Mouse (Mus musculus) limb, embryonic 14.5 days (tissue): ENCODE data around the gene Zbtb18. TPM values are rescaled to one million over a fixed set of nuclear protein-coding genes. Genes with fewer than 3 reads are reported as not detected.

ENCODE experiments used
- ATAC-seq: fragments of 200-750 bp; cut with Nextera tagmentation; 2 replicates; pipeline ENCODE4 v1.8.0; 2017; ENCODE audit warnings: low read depth, moderate number of reproducible peaks, moderate TSS enrichment; ENCODE audit not compliant: low FRiP score
- DNase-seq: peaks from one replicate; pipeline ENCODE4 v3.0.0-alpha.2; 2015; ENCODE audit warnings: low spot score
- H3K27ac ChIP-seq: fragments of 300-500 bp; sonication (generic); replicated peaks from 2 replicates; pipeline ENCODE4 v1.5.1; 2014; ENCODE audit warnings: low read depth, mild to moderate bottlenecking, low read length, moderate library complexity, mixed read lengths
- H3K27me3 ChIP-seq: fragments of 300-500 bp; sonication (generic); 2 replicates; pipeline ENCODE4 v1.6.1; 2014; ENCODE audit warnings: low read length, mixed read lengths; ENCODE audit not compliant: control insufficient read depth, insufficient read depth
- H3K36me3 ChIP-seq: fragments of 300-500 bp; sonication (generic); 2 replicates; pipeline ENCODE4 v1.6.1; 2014; ENCODE audit warnings: mild to moderate bottlenecking, low read length, moderate library complexity, mixed read lengths; ENCODE audit not compliant: control insufficient read depth, insufficient read depth
- H3K4me1 ChIP-seq: fragments of 300-500 bp; sonication (generic); 2 replicates; pipeline ENCODE4 v1.6.1; 2014; ENCODE audit warnings: antibody characterized with exemption, low read length, mixed read lengths; ENCODE audit not compliant: control insufficient read depth, insufficient read depth
- H3K4me2 ChIP-seq: fragments of 300-500 bp; sonication (generic); replicated peaks from 2 replicates; pipeline ENCODE4 v1.6.1; 2014; ENCODE audit warnings: low read depth, mild to moderate bottlenecking, low read length, moderate library complexity; ENCODE audit not compliant: severe bottlenecking
- H3K4me3 ChIP-seq: fragments of 300-500 bp; sonication (generic); replicated peaks from 2 replicates; pipeline ENCODE4 v1.5.1; 2014; ENCODE audit warnings: low read length
- H3K9ac ChIP-seq: fragments of 300-500 bp; sonication (generic); 2 replicates; pipeline ENCODE4 v1.6.1; 2014; ENCODE audit warnings: mild to moderate bottlenecking, low read depth, low read length, moderate library complexity; ENCODE audit not compliant: severe bottlenecking
- H3K9me3 ChIP-seq: fragments of 300-500 bp; sonication (generic); 2 replicates; pipeline ENCODE4 v1.6.1; 2016; ENCODE audit warnings: low read length; ENCODE audit not compliant: control insufficient read depth
- POLR2A ChIP-seq: fragments of 200-500 bp; IDR thresholded peaks from 2 replicates; pipeline ENCODE4 v1.8.0; 2012; ENCODE audit warnings: inconsistent platforms, mild to moderate bottlenecking, moderate library complexity, borderline replicate concordance; ENCODE audit not compliant: insufficient read depth, insufficient read length; ENCODE audit errors: extremely low read depth
- WGBS: fragments of 180-500 bp; shearing (Covaris S2); extraction: QIAGEN DNeasy Blood & Tissue Kit; methylation state at CpG from one replicate; pipeline ENCODE4 v1.1.7; 2014; 5-methylcytosine and 5-hydroxymethylcytosine counted together
- polyA plus RNA-seq, 2 experiments: library from polyadenylated mRNA; depleted of rRNA in 1 of 2; stranded (reverse) in 1 of 2; unstranded in 1 of 2; fragments of >200 nt; fragmentation: Nextera tagmentation in 1 of 2; extraction: Ambion mirVana in 1 of 2; gene quantifications; 2 replicates each; pipeline versions ENCODE4 v1.2.1 to v1.2.3; 2012 to 2014

Zbtb18 gene
- polyA plus RNA-seq, 2 experiments, result 3.1 to 20.2 TPM

GRCm38 (mm10) chr1:177452987-177453386 is 10.8 kb downstream of the Zbtb18 start:
- TF ChIP-seq POLR2A, result no peak
- DNase-seq, result no peak

GRCm38 (mm10) chr1:177453806-177454205 is 11.7 kb downstream of the Zbtb18 start:
- no peak for DNase-seq
- Histone ChIP-seq H3K4me3 (no peak overlapping the region), H3K4me1 (no peaks in the 10 kb centered on the region), H3K27ac (no peak overlapping the region), H3K9me3 (no peaks in the 10 kb centered on the region), H3K36me3 (peaks cover 4% of the 10 kb centered on the region), H3K4me2 (no peak overlapping the region), H3K27me3 (no peaks in the 10 kb centered on the region), H3K9ac (no peak overlapping the region)
- 53% methylated on average over 8 of the region's 8 CpGs for WGBS
- TF ChIP-seq POLR2A, result no peak
- ATAC-seq, result no peak

More at GRCm38 (mm10) chr1:177452987-177453386, 10.8 kb downstream of the Zbtb18 start:
- H3K36me3 ChIP-seq, result peaks cover 10% of the 10 kb centered on the region
- H3K27me3 ChIP-seq, result no peaks in the 10 kb centered on the region
- no peaks in the 10 kb centered on the region for H3K9me3 ChIP-seq
- no peak overlapping the region for H3K4me3 ChIP-seq
- no peak overlapping the region for H3K4me2 ChIP-seq
- H3K27ac ChIP-seq, result no peak overlapping the region
- no peak overlapping the region for H3K9ac ChIP-seq
- no peak for ATAC-seq
- WGBS, result 80% methylated on average over 5 of the region's 5 CpGs
- no peaks in the 10 kb centered on the region for H3K4me1 ChIP-seq

- no peaks in the 10 kb centered on the region for H3K27me3 ChIP-seq
- no peak for ATAC-seq
- no peak overlapping the region for H3K27ac ChIP-seq
- no peaks in the 10 kb centered on the region for H3K4me1 ChIP-seq
- H3K4me2 ChIP-seq, result no peak overlapping the region
- no peak overlapping the region for H3K9ac ChIP-seq
- WGBS, result 93% methylated on average over 6 of the region's 6 CpGs
- no peak for DNase-seq
- no peaks in the 10 kb centered on the region for H3K36me3 ChIP-seq
- no peak overlapping the region for H3K4me3 ChIP-seq
- TF ChIP-seq POLR2A, result no peak
- no peaks in the 10 kb centered on the region for H3K9me3 ChIP-seq
Measured at GRCm38 (mm10) chr1:177454492-177454891, 12.3 kb downstream of the Zbtb18 start.

DNA sequence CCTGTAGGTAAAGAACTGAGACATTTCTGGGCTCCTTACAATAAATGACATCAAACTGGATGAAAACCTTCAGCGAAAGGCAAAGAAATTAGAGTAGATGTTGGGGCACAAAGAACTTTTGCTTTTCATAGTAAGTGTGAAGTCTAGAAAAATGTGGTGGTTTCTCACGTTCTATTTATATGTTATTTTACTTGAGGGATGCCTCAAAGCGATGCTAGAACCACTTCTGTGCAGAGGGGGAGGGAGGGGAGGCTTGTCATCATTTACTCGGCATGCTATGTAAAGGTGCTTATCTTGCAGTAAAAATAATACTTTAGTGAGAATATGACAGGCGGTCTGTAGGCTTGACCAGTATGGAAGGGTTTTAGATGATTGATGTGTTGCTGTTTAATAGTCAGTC is 13.3 kb downstream of the Zbtb18 start:
- no peaks in the 10 kb centered on the region for H3K9me3 ChIP-seq
- TF ChIP-seq POLR2A, result no peak
- ATAC-seq, result no peak
- no peak overlapping the region for H3K4me3 ChIP-seq
- H3K9ac ChIP-seq, result no peak overlapping the region
- DNase-seq, result no peak
- WGBS, result 84% methylated on average over 5 of the region's 5 CpGs
- no peaks in the 10 kb centered on the region for H3K4me1 ChIP-seq
- no peak overlapping the region for H3K27ac ChIP-seq
- 0 out of 2 replicates have a peak, but pooled peaks cover 1% of the 10 kb centered on the region for H3K27me3 ChIP-seq
- H3K4me2 ChIP-seq, result no peak overlapping the region
- H3K36me3 ChIP-seq, result no peaks in the 10 kb centered on the region

DNA sequence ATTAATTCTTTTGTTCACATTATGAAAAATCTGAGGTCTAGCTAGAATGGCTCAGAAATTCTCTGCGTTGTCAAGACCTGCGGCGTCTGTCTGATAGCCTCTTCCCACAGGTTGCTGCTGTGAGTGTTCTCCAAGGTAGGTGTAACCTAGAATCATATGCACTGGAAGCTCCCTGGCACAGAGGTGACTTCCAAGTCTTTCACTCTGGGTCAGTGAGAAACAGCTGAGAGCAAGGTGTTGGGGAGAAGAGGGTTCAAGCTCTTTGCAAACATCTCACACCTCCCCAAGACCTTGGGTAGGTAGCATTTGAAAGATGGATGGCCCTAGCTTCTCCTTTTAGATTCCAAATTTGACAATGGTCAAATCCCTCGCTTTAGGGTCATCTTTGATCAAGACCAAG is 14.1 kb downstream of the Zbtb18 start:
- H3K4me2 ChIP-seq, result no peak overlapping the region
- H3K4me1 ChIP-seq, result no peaks in the 10 kb centered on the region
- H3K27me3 ChIP-seq, result 0 out of 2 replicates have a peak, but pooled peaks cover 3% of the 10 kb centered on the region
- 82% methylated on average over 4 of the region's 4 CpGs for WGBS
- H3K36me3 ChIP-seq, result no peaks in the 10 kb centered on the region
- no peak overlapping the region for H3K4me3 ChIP-seq
- H3K9me3 ChIP-seq, result no peaks in the 10 kb centered on the region
- TF ChIP-seq POLR2A, result no peak
- ATAC-seq, result no peak
- no peak overlapping the region for H3K27ac ChIP-seq
- no peak for DNase-seq
- H3K9ac ChIP-seq, result no peak overlapping the region

GRCm38 (mm10) chr1:177456772-177457171 is 14.6 kb downstream of the Zbtb18 start:
- TF ChIP-seq POLR2A, result no peak
- H3K4me2 ChIP-seq, result no peak overlapping the region

More at GRCm38 (mm10) chr1:177456772-177457171, 14.6 kb downstream of the Zbtb18 start:
- Histone ChIP-seq H3K9me3 (no peaks in the 10 kb centered on the region), H3K4me1 (no peaks in the 10 kb centered on the region), H3K36me3 (no peaks in the 10 kb centered on the region), H3K27me3 (0 out of 2 replicates have a peak, but pooled peaks cover 3% of the 10 kb centered on the region), H3K4me3 (no peak overlapping the region), H3K9ac (no peak overlapping the region), H3K27ac (no peak overlapping the region)
- WGBS, result 51% methylated on average over 4 of the region's 4 CpGs
- DNase-seq (no peak), ATAC-seq (no peak)
